7 mouse cellular contexts compared by ENCODE assay signal in genomic region chr14:54592319-54592934, GRCm38 (mm10). TPM values are rescaled to one million over a fixed set of nuclear protein-coding genes. Genes with fewer than 3 reads are reported as not detected.
DNase-seq lines count a peak whose midpoint lies in the region; ATAC-seq and TF ChIP-seq lines count a peak whose summit lies in the region.

No protein-coding gene starts in this region.

- no peaks in the 10 kb centered on the region; the same call in 1 of the 2 replicates for H3K36me3 ChIP-seq in liver, adult 2 months (ENCODE audit: control insufficient read depth, insufficient read depth, low read length)
- peaks cover 4% of the 10 kb centered on the region; the same call in 1 of the 2 replicates for H3K36me3 ChIP-seq in forebrain, postnatal 0 days (ENCODE audit: insufficient read depth)
- peaks cover 34% of the 10 kb centered on the region for H3K36me3 ChIP-seq in kidney, embryonic 15.5 days

- no peak for TF ChIP-seq POLR2A in liver, adult 2 months (IDR thresholded peaks at IDR 0.05; ENCODE audit: extremely low read depth, insufficient read depth, low read length)

- peak; percentile 42 for ATAC-seq in forebrain, postnatal 0 days
- ATAC-seq in kidney, embryonic 15.5 days (replicated peaks; ENCODE audit: low FRiP score): peak; percentile 91
- peak; percentile 77 for ATAC-seq in megakaryocyte-erythroid progenitor cell, adult 5-6 weeks (replicated peaks; ENCODE audit: low FRiP score, low TSS enrichment, poor library complexity, severe bottlenecking)

- TF ChIP-seq CTCF in liver, adult 2 months (IDR thresholded peaks at IDR 0.05; ENCODE audit: low read depth, low read length): no peak
- no peak for TF ChIP-seq CTCF in forebrain, postnatal 0 days (IDR thresholded peaks at IDR 0.05; ENCODE audit: low read depth)

- H3K9me3 ChIP-seq in forebrain, postnatal 0 days (ENCODE audit: low read length): no peaks in the 10 kb centered on the region
- no peaks in the 10 kb centered on the region for H3K9me3 ChIP-seq in kidney, embryonic 15.5 days (replicated peaks)

- H3K4me2 ChIP-seq in forebrain, postnatal 0 days (ENCODE audit: low read depth): no peak overlapping the region
- H3K4me2 ChIP-seq in kidney, embryonic 15.5 days: peak overlapping the region; percentile 0; the same call in 1 of the 2 replicates

- no peaks in the 10 kb centered on the region for H3K79me2 ChIP-seq in liver, adult 2 months (ENCODE audit: control insufficient read depth, insufficient read depth, low read length)

- WGBS in liver, adult 2 months: 63% methylated on average over 10 of the region's 10 CpGs
- WGBS in forebrain, postnatal 0 days: 49% methylated on average over 10 of the region's 10 CpGs
- 15% methylated on average over 10 of the region's 10 CpGs for WGBS in kidney, embryonic 15.5 days

- H3K9ac ChIP-seq in liver, adult 2 months (ENCODE audit: low read depth, low read length): no peak overlapping the region
- H3K9ac ChIP-seq in forebrain, postnatal 0 days: peak overlapping the region; percentile 22; the same call in 1 of the 2 replicates
- no peak overlapping the region for H3K9ac ChIP-seq in kidney, embryonic 15.5 days

- DNase-seq in liver, adult 2 months (ENCODE audit: extremely low read depth, low read depth, low spot score): no peak
- no peak for DNase-seq in liver
- DNase-seq in forebrain, postnatal 0 days: no peak
- no peak for DNase-seq in Muller cell, postnatal 12 days (ENCODE audit: inconsistent ontology term)
- no peak for DNase-seq in B cell, adult 2 months

- 0 out of 2 replicates have a peak overlapping the region, but pooled peaks have one; percentile 26 for H3K27ac ChIP-seq in liver, adult 2 months (replicated peaks; ENCODE audit: insufficient read depth, low read depth, low read length)
- H3K27ac ChIP-seq in forebrain, postnatal 0 days (ENCODE audit: low read depth, low read length): peak overlapping the region; percentile 69
- H3K27ac ChIP-seq in kidney, embryonic 15.5 days: peak overlapping the region; percentile 84

- H3K4me1 ChIP-seq in liver, adult 2 months (ENCODE audit: control insufficient read depth, insufficient read depth, low read length): no peaks in the 10 kb centered on the region
- no peaks in the 10 kb centered on the region for H3K4me1 ChIP-seq in forebrain, postnatal 0 days (ENCODE audit: insufficient read depth)
- peaks cover 24% of the 10 kb centered on the region for H3K4me1 ChIP-seq in kidney, embryonic 15.5 days

- no peak overlapping the region for H3K4me3 ChIP-seq in liver, adult 2 months (ENCODE audit: insufficient read depth, low read depth, low read length)
- H3K4me3 ChIP-seq in forebrain, postnatal 0 days (ENCODE audit: low read depth, low read length): no peak overlapping the region
- H3K4me3 ChIP-seq in kidney, embryonic 15.5 days (replicated peaks): no peak overlapping the region

- H3K27me3 ChIP-seq in liver, adult 2 months (ENCODE audit: control insufficient read depth, insufficient read depth, low read length): no peaks in the 10 kb centered on the region
- H3K27me3 ChIP-seq in forebrain, postnatal 0 days (ENCODE audit: insufficient read depth, low read length): no peaks in the 10 kb centered on the region
- no peaks in the 10 kb centered on the region for H3K27me3 ChIP-seq in kidney, embryonic 15.5 days

RNA-seq across cellular contexts. Expression of gene 4931414P19Rik, which starts 13.4 kb away (rescaled TPM):
- 3.0 and 3.1 TPM in 2 replicates for total RNA-seq in liver, adult 2 months (2014; rRNA removed)
- 2.6 and 4.3 TPM in 2 replicates for polyA plus RNA-seq in liver, adult 2 months (2012; rRNA removed)
- 6.5 and 12.8 TPM in 2 replicates for total RNA-seq in forebrain, postnatal 0 days (2014; rRNA removed)
- 2.2 and 3.1 TPM in 2 replicates for polyA plus RNA-seq in forebrain, postnatal 0 days (2015; fragmentation: Nextera tagmentation; extraction: Ambion mirVana)
- polyA plus RNA-seq in kidney, embryonic 15.5 days (2015; fragmentation: Nextera tagmentation; extraction: Ambion mirVana): 10.2 and 11.3 TPM in 2 replicates
- 6.2 and 12.7 TPM in 2 replicates for total RNA-seq in megakaryocyte-erythroid progenitor cell, adult 5-6 weeks (2014; fragmentation: Nextera tagmentation)
- total RNA-seq in megakaryocyte-erythroid progenitor cell, adult 5-6 weeks (2017): 2.9 and 7.3 TPM in 2 replicates

RNA-seq across cellular contexts. Expression of gene Ajuba, which starts 15.1 kb away (rescaled TPM):
- 3.8 TPM in 2 replicates for total RNA-seq in liver, adult 2 months (2014; rRNA removed)
- polyA plus RNA-seq in liver, adult 2 months (2012; rRNA removed): 9.9 and 12.2 TPM in 2 replicates
- 4.4 and 6.6 TPM in 2 replicates for total RNA-seq in forebrain, postnatal 0 days (2014; rRNA removed)
- polyA plus RNA-seq in forebrain, postnatal 0 days (2015; fragmentation: Nextera tagmentation; extraction: Ambion mirVana): 4.4 and 4.5 TPM in 2 replicates
- polyA plus RNA-seq in kidney, embryonic 15.5 days (2015; fragmentation: Nextera tagmentation; extraction: Ambion mirVana): 45.9 and 50.4 TPM in 2 replicates
- total RNA-seq in megakaryocyte-erythroid progenitor cell, adult 5-6 weeks (2014; fragmentation: Nextera tagmentation): not detected in 2 replicates
- 0.19 and 0.80 TPM in 2 replicates for total RNA-seq in megakaryocyte-erythroid progenitor cell, adult 5-6 weeks (2017)

RNA-seq across cellular contexts. Expression of gene Psmb5, which starts 25.4 kb away (rescaled TPM):
- total RNA-seq in liver, adult 2 months (2014; rRNA removed): 179 and 181 TPM in 2 replicates
- polyA plus RNA-seq in liver, adult 2 months (2012; rRNA removed): 217 and 221 TPM in 2 replicates
- 180 and 239 TPM in 2 replicates for total RNA-seq in forebrain, postnatal 0 days (2014; rRNA removed)
- 420 and 499 TPM in 2 replicates for polyA plus RNA-seq in forebrain, postnatal 0 days (2015; fragmentation: Nextera tagmentation; extraction: Ambion mirVana)
- 422 and 424 TPM in 2 replicates for polyA plus RNA-seq in kidney, embryonic 15.5 days (2015; fragmentation: Nextera tagmentation; extraction: Ambion mirVana)
- 221 and 258 TPM in 2 replicates for total RNA-seq in megakaryocyte-erythroid progenitor cell, adult 5-6 weeks (2014; fragmentation: Nextera tagmentation)
- total RNA-seq in megakaryocyte-erythroid progenitor cell, adult 5-6 weeks (2017): 39.5 and 75.5 TPM in 2 replicates

RNA-seq across cellular contexts. Expression of gene Psmb11, which starts 28.8 kb away (rescaled TPM):
- not detected in 2 replicates for total RNA-seq in liver, adult 2 months (2014; rRNA removed)
- not detected in 2 replicates for polyA plus RNA-seq in liver, adult 2 months (2012; rRNA removed)
- total RNA-seq in forebrain, postnatal 0 days (2014; rRNA removed): under 0.01 TPM in 1 of 2 replicates, not detected in the other
- polyA plus RNA-seq in forebrain, postnatal 0 days (2015; fragmentation: Nextera tagmentation; extraction: Ambion mirVana): 0.04 and 0.08 TPM in 2 replicates
- not detected in 2 replicates for polyA plus RNA-seq in kidney, embryonic 15.5 days (2015; fragmentation: Nextera tagmentation; extraction: Ambion mirVana)
- 0.45 TPM in 1 of 2 replicates, not detected in the other for total RNA-seq in megakaryocyte-erythroid progenitor cell, adult 5-6 weeks (2014; fragmentation: Nextera tagmentation)
- total RNA-seq in megakaryocyte-erythroid progenitor cell, adult 5-6 weeks (2017): not detected in 2 replicates

RNA-seq across cellular contexts. Expression of gene Haus4, which starts 38.0 kb away (rescaled TPM):
- 13.7 and 13.8 TPM in 2 replicates for total RNA-seq in liver, adult 2 months (2014; rRNA removed)
- 7.4 and 10.9 TPM in 2 replicates for polyA plus RNA-seq in liver, adult 2 months (2012; rRNA removed)
- 21.3 and 23.1 TPM in 2 replicates for total RNA-seq in forebrain, postnatal 0 days (2014; rRNA removed)
- 17.9 and 19.5 TPM in 2 replicates for polyA plus RNA-seq in forebrain, postnatal 0 days (2015; fragmentation: Nextera tagmentation; extraction: Ambion mirVana)
- polyA plus RNA-seq in kidney, embryonic 15.5 days (2015; fragmentation: Nextera tagmentation; extraction: Ambion mirVana): 50.7 and 53.2 TPM in 2 replicates
- total RNA-seq in megakaryocyte-erythroid progenitor cell, adult 5-6 weeks (2014; fragmentation: Nextera tagmentation): 94.2 and 97.3 TPM in 2 replicates
- total RNA-seq in megakaryocyte-erythroid progenitor cell, adult 5-6 weeks (2017): 60.5 and 68.2 TPM in 2 replicates

Comparison
In these comparisons a context has a peak if more than half of its experiments do, and no peak if none do; other contexts are left out.
1. H3K27ac ChIP-seq: peak in every context shown above with its lines; median percentile 84 in kidney, embryonic 15.5 days; 69 in forebrain, postnatal 0 days; 26 in liver, adult 2 months.